Mouse (Mus musculus) erythroblast, adult 5-6 weeks (primary cell): ENCODE data around the gene Pcnx. TPM values are rescaled to one million over a fixed set of nuclear protein-coding genes. Genes with fewer than 3 reads are reported as not detected.

Experiments used
- ATAC-seq: replicated peaks from 2 replicates; pipeline ENCODE4 v1.8.0; 2016; ENCODE audit warnings: moderate number of reproducible peaks, mild to moderate bottlenecking, moderate TSS enrichment, inconsistent platforms; ENCODE audit not compliant: poor library complexity, low FRiP score, severe bottlenecking
- total RNA-seq, 2 experiments: library from RNA; stranded (forward) in 1 of 2; stranded (reverse) in 1 of 2; fragments of 150-400 nt in 1 of 2; fragments of 200-764, 138-1000 nt in 1 of 2; gene quantifications; 2 replicates each; pipeline versions ENCODE4 v1.2.3 to v1.2.4; 2015 to 2017; ENCODE audit warnings: low replicate concordance in 2 of 2

The Pcnx gene
- total RNA-seq, 2 experiments from 2014 or later, result 2.5 to 4.2 TPM

GRCm38 (mm10) chr12:81885982-81886381 lies 26.2 kb downstream of the Pcnx start:
- no peak for ATAC-seq

- no peak for ATAC-seq
Measured at GRCm38 (mm10) chr12:81888954-81889353, 29.1 kb downstream of the Pcnx start.

- no peak for ATAC-seq
Measured at GRCm38 (mm10) chr12:81891946-81892345, 32.1 kb downstream of the Pcnx start.

GRCm38 (mm10) chr12:81894311-81894710 lies 34.5 kb downstream of the Pcnx start:
- ATAC-seq, result no peak

GRCm38 (mm10) chr12:81895986-81896385 lies 36.2 kb downstream of the Pcnx start:
- ATAC-seq, result no peak

DNA sequence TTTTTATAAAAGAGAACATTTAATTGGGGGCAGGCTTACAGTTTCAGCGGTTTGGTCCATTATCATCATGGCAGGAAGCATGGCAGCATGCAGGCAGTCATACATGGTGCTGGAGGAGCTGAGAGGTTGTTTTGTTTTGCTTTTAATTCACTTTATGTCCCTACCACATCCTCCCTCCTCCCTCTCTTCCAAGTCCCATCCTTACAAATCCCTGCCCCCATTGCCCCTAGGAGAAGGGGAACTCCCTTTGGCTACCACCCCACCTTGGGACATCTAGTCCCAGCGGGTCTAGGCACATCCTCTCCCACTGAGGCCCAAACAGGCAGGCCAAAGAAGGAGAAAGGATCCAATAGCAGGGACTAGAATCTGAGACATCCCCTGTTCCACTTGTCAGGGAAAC lies 44.6 kb downstream of the Pcnx start:
- no peak for ATAC-seq

GRCm38 (mm10) chr12:81905865-81906264 lies 46.0 kb downstream of the Pcnx start:
- ATAC-seq, result no peak

- no peak for ATAC-seq
Measured at GRCm38 (mm10) chr12:81907741-81908357, 48.0 kb downstream of the Pcnx start.

DNA sequence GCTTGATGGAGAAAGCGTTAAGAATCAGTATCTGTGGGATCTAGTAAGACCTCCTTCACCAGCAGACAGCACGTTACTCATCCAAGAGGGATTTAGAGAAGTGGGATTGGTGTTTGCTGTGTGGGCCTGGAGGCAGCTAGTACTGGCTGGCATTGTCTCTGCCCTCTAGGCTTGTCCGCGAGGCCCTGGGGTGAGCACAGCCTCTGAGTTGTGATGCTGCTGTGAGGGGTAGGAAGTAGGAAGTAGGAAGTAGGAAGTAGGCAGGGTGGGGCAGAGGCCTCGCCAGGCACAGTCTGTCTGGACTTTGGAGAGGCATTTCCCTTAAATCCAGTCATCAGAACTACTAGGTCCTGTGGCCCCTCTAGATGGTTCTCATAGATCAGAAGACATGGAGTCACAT lies 50.6 kb downstream of the Pcnx start:
- ATAC-seq, result no peak

- no peak for ATAC-seq
Measured at GRCm38 (mm10) chr12:81915176-81915950, 55.5 kb downstream of the Pcnx start.

DNA sequence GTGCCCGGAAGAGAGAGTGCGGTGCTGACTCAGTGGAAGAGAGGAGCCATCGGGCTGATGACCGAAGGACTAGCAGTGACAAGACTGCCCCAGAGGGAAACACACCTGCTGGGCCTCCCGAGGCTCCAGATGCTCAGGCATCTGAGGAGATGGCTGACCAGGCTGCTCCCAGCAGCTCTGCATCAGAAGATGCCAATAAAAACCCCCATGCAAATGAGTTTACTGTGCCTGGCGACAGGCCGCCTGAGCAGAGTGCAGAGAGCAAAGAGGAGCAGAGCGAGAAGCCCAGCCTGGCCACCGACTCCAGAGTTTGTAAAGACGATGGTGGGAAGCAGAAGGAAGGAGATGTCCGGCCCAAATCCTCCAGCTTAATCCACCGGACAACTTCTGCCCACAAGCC lies 58.5 kb downstream of the Pcnx start:
- no peak for ATAC-seq

DNA sequence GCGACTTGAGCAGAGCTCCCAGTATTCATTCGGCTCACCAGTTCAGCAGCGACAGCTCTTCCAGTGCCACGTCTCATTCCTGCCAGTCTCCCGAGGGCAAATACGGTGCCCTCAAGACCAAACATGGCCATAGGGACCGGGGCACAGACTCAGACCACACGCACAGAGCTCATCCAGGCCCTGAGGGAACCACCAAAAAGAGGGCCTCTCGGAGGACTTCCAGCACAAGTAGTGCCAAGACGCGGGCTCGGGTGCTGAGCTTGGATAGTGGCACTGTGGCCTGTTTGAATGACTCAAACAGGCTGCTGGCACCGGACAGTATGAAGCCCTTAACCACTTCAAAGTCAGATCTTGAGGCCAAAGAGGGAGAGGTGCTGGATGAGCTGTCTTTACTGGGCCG lies 59.1 kb downstream of the Pcnx start:
- no peak for ATAC-seq

- ATAC-seq, result no peak
Measured at GRCm38 (mm10) chr12:81920027-81920426, 60.2 kb downstream of the Pcnx start.

GRCm38 (mm10) chr12:81920614-81921013 lies 60.8 kb downstream of the Pcnx start:
- ATAC-seq, result no peak

GRCm38 (mm10) chr12:81921785-81922184 lies 62.0 kb downstream of the Pcnx start:
- ATAC-seq, result no peak

GRCm38 (mm10) chr12:81922838-81923237 lies 63.0 kb downstream of the Pcnx start:
- no peak for ATAC-seq

GRCm38 (mm10) chr12:81927163-81927562 lies 67.3 kb downstream of the Pcnx start:
- ATAC-seq, result no peak

DNA sequence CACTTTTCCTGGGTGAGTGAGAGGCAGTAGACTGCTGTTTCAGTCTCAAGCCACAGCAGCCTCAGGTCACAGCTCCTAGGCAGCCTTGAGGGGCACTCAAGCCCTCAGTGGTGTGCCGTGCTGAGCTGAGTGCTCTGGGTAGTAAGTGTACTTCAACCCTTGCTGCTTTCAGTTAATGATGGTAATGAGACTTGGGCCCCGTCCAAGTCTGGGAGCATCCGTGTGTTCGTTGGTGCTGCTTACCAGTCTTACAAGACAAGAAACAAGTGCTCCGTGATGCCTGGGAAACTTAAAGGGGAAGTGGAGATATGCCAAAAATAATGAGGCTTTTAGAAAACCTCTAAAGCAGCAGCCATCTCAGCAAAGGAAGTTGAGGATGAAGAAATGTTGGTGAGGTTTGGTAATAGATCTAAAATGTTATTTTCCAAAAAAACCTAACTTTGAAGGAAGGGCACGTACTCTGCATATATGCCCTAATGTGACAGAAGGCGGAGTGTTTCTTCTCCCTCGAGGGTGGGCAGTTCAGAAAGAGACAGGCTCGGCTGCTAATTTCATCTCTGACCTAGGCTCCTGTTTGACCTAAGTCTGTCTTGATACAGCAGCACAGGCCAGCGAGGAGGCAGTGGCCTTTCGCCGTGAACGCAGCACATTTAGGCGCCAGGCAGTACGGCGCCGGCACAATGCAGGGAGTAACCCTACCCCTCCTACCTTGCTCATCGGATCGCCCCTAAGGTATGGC lies 68.0 kb downstream of the Pcnx start:
- no peak for ATAC-seq

- no peak for ATAC-seq
Measured at GRCm38 (mm10) chr12:81928382-81928770, 68.6 kb downstream of the Pcnx start.

- ATAC-seq, result no peak
Measured at GRCm38 (mm10) chr12:81932015-81932414, 72.2 kb downstream of the Pcnx start.

- ATAC-seq, result no peak
Measured at GRCm38 (mm10) chr12:81933430-81933829, 73.6 kb downstream of the Pcnx start.
